Mouse (Mus musculus): ENCODE results near the gene Cdkn3. TPM values are rescaled to one million over a fixed set of nuclear protein-coding genes. Genes with fewer than 3 reads are reported as not detected.
"Not testable (repeated sequence)": the region's sequence is repeated elsewhere in the genome, so short reads cannot be mapped to it uniquely, and the experiment has no call there.

Cdkn3 gene
- polyA plus RNA-seq, 1 experiment from 2014 or later = 12.9 TPM

DNA sequence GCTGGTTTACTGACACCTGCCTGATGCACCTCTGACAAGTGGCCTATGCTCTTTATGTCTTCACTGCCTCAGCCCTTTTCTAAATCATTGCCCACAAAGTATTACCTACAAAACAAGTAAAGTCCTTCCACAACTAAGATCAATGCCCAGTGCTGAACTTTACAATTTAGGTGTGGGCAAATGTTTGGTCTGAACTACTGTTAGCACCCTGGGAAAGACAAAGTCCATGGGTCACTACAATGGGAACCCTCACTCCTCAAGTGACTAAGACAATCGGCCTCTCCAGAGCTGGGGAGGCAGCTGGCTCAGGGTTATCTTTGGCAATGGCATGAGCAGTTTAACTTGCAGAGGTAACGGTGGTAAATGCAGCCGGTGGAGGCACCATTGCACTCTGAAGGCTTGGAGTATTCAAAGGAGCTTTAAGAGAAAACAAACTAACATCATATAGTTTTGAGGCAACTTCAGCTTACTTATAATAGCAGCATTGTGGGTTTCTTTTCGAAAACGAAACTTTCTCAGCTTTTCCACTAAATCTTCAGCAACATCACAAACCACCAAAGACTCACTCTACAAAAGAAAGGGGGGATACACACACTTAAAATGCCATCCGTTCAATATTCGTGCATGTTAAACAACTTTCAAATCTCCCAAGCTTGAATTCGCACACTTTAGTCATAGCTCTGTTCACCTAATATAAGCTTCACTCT lies 56.7 kb downstream of the Cdkn3 start:
- Histone ChIP-seq H3K27me3 (ENCODE audit: control insufficient read depth, insufficient read depth, low read length) (no peaks in the 10 kb centered on the region), H3K4me1 (replicated peaks; ENCODE audit: control insufficient read depth, insufficient read depth, low read length) (peaks cover 20% of the 10 kb centered on the region), H3K4me2 (replicated peaks) (no peak overlapping the region), H3K27ac (no peak overlapping the region), H3K9ac (no peak overlapping the region), H3K36me3 (replicated peaks; ENCODE audit: control insufficient read depth, insufficient read depth) (peaks cover 47% of the 10 kb centered on the region), H3K4me3 (replicated peaks; ENCODE audit: low read length) (no peak overlapping the region), H3K9me3 (ENCODE audit: control insufficient read depth, low read length) (no peaks in the 10 kb centered on the region)
- no peak for DNase-seq (ENCODE audit: low spot score)
- 95% methylated on average over 8 of the region's 8 CpGs for WGBS
- ATAC-seq (ENCODE audit: low FRiP score) = no peak

DNA sequence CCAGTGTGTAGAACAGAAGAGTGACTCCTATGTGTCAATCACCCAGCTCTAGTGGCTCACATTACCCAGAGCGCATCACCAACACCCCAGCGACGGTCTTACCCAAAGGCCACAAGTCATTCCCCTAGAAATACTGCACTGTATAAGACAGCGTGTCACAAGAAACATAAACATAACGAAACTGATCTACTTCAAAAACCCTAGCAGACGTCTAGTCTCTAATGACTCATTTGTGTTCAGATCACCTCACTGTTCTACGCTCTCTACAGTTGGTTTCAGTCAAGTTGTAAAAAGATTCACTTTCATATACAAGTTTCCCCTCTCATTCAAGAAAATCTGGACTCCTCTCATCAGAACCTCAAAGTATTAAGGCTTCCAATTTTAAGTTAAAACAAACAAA lies 58.4 kb downstream of the Cdkn3 start:
- Histone ChIP-seq H3K36me3 (replicated peaks; ENCODE audit: control insufficient read depth, insufficient read depth) (peaks cover 33% of the 10 kb centered on the region), H3K4me1 (replicated peaks; ENCODE audit: control insufficient read depth, insufficient read depth, low read length) (peaks cover 20% of the 10 kb centered on the region), H3K9ac (no peak overlapping the region), H3K4me3 (replicated peaks; ENCODE audit: low read length) (no peak overlapping the region), H3K27ac (no peak overlapping the region), H3K9me3 (ENCODE audit: control insufficient read depth, low read length) (no peaks in the 10 kb centered on the region), H3K4me2 (replicated peaks) (no peak overlapping the region), H3K27me3 (ENCODE audit: control insufficient read depth, insufficient read depth, low read length) (peaks cover 6% of the 10 kb centered on the region; the same call in 1 of the 2 replicates)
- no peak for DNase-seq (ENCODE audit: low spot score)
- ATAC-seq (ENCODE audit: low FRiP score) = no peak
- WGBS = 96% methylated on average over 7 of the region's 7 CpGs

DNA sequence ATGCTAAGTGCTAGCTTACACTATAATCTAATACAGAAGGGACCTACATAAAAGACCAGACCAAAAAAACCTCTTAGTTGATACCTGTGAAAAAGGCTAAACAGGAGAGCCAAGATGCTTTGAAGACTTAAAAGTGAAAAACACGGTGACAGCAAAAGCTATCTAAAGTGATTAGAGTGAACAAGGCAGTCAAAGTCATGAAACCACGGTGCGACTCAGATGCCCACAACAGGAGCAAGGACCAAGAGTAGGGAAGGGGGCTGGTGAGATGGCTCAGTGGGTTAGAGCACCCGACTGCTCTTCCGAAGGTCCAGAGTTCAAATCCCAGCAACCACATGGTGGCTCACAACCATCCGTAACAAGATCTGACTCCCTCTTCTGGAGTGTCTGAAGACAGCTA lies 59.6 kb downstream of the Cdkn3 start:
- peaks cover 20% of the 10 kb centered on the region for H3K4me1 ChIP-seq (replicated peaks; ENCODE audit: control insufficient read depth, insufficient read depth, low read length)
- ATAC-seq (ENCODE audit: low FRiP score); H3K9ac ChIP-seq; H3K27me3 ChIP-seq (ENCODE audit: control insufficient read depth, insufficient read depth, low read length); DNase-seq (ENCODE audit: low spot score); H3K27ac ChIP-seq; H3K4me2 ChIP-seq (replicated peaks); H3K9me3 ChIP-seq (ENCODE audit: control insufficient read depth, low read length); H3K4me3 ChIP-seq (replicated peaks; ENCODE audit: low read length): not testable (repeated sequence)
- WGBS = 96% methylated on average over 5 of the region's 6 CpGs
- H3K36me3 ChIP-seq (replicated peaks; ENCODE audit: control insufficient read depth, insufficient read depth) = peaks cover 25% of the 10 kb centered on the region; the same call in 1 of the 2 replicates

Other genes starting within 250 kb of the Cdkn3 start
- gene Cnih1, start 27.9 kb downstream of the Cdkn3 start, polyA plus RNA-seq (2014; fragmentation: Nextera tagmentation; extraction: Ambion mirVana) = 212 and 215 TPM in 2 replicates
- 149 and 166 TPM in 2 replicates for gene Gmfb, start 61.7 kb downstream of the Cdkn3 start, polyA plus RNA-seq (2014; fragmentation: Nextera tagmentation; extraction: Ambion mirVana)
- 21.3 and 22.1 TPM in 2 replicates for gene Cgrrf1, start 71.6 kb downstream of the Cdkn3 start, polyA plus RNA-seq (2014; fragmentation: Nextera tagmentation; extraction: Ambion mirVana)
- 2.9 and 3.1 TPM in 2 replicates for gene Samd4, start 122.3 kb downstream of the Cdkn3 start, polyA plus RNA-seq (2014; fragmentation: Nextera tagmentation; extraction: Ambion mirVana)

All from hindbrain, embryonic 14.5 days (tissue).